Comparison of ENCODE assay signal across 11 mouse cellular contexts in genomic region chr13:98124113-98124745, GRCm38 (mm10).
A peak's percentile ranks its signal among the peaks of the same experiment; 100 is the strongest.
DNase-seq lines count a peak whose midpoint lies in the region; TF ChIP-seq lines count a peak whose summit lies in the region.
"Had no signal": no experiment of that assay in that cellular context is flagged by ENCODE, and none has a peak within 500 bp of the region (broad histone marks: within the 10 kb centered on the region; RNA-seq: fewer than 3 reads in every experiment).

No protein-coding gene starts in this region.

- no peak for TF ChIP-seq CTCF in layer of hippocampus, adult 2 months (conservative IDR thresholded peaks at IDR 0.05)
- TF ChIP-seq CTCF in brain, embryonic 14.5 days (IDR thresholded peaks at IDR 0.05; ENCODE audit: borderline replicate concordance, extremely low read depth, insufficient read depth, insufficient read length), result no peak

- no peaks in the 10 kb centered on the region for H3K27me3 ChIP-seq in splenic B cell, adult 2 months (ENCODE audit: control insufficient read depth, insufficient read depth, low read length, poor library complexity, severe bottlenecking)
- H3K27me3 ChIP-seq: forebrain, embryonic 15.5 days had no signal

- no peak for TF ChIP-seq POLR2A in brain, embryonic 14.5 days (IDR thresholded peaks at IDR 0.05; ENCODE audit: borderline replicate concordance, extremely low read depth, insufficient read depth, insufficient read length, poor library complexity, severe bottlenecking)

- no peak for DNase-seq in layer of hippocampus, adult 2 months (ENCODE audit: low spot score in 2 of 2)
- DNase-seq in layer of hippocampus, adult 9-11 months, result no peak
- DNase-seq in brain, embryonic 14.5 days (ENCODE audit: low read depth), result peak; percentile 2
- DNase-seq in liver, result peak; percentile 46
- DNase-seq in splenic B cell, adult 2 months (ENCODE audit: low read depth, low spot score), result peak; percentile 1
- no peak for DNase-seq in adrenal gland, postnatal 36 days
- no peak for DNase-seq in ovary, postnatal 14 days (ENCODE audit: low spot score)
- no peak for DNase-seq in urinary bladder, postnatal 14 days (ENCODE audit: low spot score)
- DNase-seq: kidney, postnatal 14 days; right cerebral cortex, postnatal 4 days had no signal

- peak overlapping the region; percentile 39 for H3K27ac ChIP-seq in layer of hippocampus, adult 2 months
- H3K27ac ChIP-seq: forebrain, embryonic 15.5 days had no signal

- H3K4me3 ChIP-seq in layer of hippocampus, adult 2 months, result no peak overlapping the region
- H3K4me3 ChIP-seq: forebrain, embryonic 15.5 days had no signal

- H3K36me3 ChIP-seq in splenic B cell, adult 2 months (ENCODE audit: control insufficient read depth, insufficient read depth, low read length, poor library complexity, severe bottlenecking), result no peaks in the 10 kb centered on the region
- H3K36me3 ChIP-seq: forebrain, embryonic 15.5 days had no signal

Comparison
In these comparisons a context has a peak if more than half of its experiments do, and no peak if none do; other contexts are left out.
1. DNase-seq: peak in brain, embryonic 14.5 days (single experiment), liver (single experiment) and splenic B cell, adult 2 months (single experiment); none in layer of hippocampus, adult 2 months (0 of 2), layer of hippocampus, adult 9-11 months (single experiment), adrenal gland, postnatal 36 days (0 of 2), ovary, postnatal 14 days (single experiment) and urinary bladder, postnatal 14 days (single experiment).